Mouse (Mus musculus) neural tube, embryonic 10.5 days (tissue): ENCODE measurements around the gene Vopp1.

Experiments
- DNase-seq: peaks from one replicate; pipeline ENCODE4 v3.0.0-alpha.2; 2017; ENCODE audit warnings: low spot score; ENCODE audit errors: extremely low spot score

Gene Vopp1

DNA sequence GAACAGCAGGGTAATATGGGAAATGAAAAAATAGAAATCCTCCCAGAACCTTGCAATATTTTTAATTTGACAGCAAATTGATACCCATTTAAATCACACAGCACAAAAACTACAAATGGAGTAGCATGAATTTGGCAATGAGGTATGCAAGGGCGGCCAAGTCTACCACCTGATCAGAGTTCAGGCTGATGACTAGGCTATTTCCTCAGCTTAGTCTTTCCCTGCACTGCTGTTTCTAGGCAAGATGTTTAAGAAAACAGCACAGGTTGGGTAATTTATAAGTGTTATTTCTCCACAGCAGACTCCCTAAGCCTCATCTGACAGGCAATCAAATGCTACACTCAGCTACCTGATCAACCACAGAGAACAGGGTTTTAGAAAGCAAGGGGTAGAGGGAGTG is 40.7 kb downstream of the Vopp1 start:
- DNase-seq, result no peak

GRCm38 (mm10) chr6:57782658-57783057 is 42.3 kb downstream of the Vopp1 start:
- no peak for DNase-seq

DNA sequence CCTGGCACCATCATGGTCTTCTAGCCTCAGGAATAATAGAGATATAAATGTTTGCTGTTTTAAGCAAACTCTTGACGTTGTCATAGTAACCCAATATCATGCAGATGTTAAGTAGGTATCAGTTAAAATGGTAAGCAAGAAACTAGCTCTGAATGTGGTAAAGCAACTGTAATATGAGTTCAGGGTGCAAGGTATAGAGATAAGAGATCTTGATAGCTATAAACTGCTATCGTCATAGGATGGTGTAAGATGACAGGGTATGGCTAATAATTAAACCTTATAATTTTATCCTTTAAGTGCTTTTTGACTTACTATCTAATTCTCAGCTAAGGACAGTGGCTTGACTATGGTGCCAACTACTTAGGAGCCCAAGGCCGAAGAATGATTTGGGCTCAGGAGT is 44.6 kb downstream of the Vopp1 start:
- DNase-seq, result no peak

DNA sequence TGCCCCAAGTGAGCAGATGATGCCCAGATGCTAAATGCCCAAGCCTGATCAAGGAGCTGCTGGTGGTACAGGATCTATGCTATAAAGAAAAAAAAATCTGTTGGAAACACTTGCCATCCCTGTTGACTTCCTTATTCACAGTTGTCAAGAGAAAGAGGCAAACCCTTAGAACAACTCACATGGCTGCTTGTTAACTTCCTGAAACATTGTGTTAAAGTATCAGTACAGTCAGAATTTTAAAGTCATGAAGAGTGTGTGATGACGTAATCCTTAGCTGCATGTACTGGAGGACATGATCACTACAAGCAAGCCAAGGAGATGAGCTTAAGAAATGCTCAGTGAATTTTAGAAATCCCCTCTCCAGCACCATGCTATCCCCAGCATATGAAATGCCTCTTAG is 51.2 kb downstream of the Vopp1 start:
- no peak for DNase-seq

DNA sequence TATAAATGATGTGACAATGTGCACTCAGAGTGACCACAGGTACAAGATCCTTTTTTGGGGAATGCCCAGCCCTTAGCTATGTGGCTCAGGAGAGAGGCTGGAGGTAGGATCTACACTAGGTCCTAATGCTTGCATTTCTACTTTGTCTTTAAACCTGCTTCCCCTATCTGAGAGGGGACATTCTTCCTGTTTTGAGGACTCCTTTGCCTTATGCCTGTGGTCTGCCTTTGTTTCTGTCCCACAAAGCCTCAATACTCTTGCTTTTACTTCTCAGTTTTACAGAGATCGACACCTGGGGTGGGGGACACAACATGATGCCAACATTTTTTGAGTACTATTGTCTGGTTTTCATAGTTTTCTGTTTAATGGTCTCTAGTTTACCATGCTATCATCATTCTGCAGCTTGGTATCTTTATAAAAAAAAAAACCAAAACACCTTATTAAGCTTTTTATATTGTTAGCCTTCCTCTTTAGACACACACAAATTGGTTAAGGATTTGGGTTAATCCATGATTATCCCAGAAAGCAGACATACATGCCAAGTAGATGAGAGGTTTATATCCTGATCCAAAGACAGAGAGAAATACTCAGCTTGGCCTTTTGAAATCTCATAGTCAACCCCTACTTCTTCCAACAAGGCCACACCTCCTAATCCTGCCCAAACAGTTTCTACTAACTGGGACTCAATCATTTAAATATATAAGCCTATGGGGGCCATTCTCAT is 54.3 kb downstream of the Vopp1 start:
- DNase-seq, result no peak

DNA sequence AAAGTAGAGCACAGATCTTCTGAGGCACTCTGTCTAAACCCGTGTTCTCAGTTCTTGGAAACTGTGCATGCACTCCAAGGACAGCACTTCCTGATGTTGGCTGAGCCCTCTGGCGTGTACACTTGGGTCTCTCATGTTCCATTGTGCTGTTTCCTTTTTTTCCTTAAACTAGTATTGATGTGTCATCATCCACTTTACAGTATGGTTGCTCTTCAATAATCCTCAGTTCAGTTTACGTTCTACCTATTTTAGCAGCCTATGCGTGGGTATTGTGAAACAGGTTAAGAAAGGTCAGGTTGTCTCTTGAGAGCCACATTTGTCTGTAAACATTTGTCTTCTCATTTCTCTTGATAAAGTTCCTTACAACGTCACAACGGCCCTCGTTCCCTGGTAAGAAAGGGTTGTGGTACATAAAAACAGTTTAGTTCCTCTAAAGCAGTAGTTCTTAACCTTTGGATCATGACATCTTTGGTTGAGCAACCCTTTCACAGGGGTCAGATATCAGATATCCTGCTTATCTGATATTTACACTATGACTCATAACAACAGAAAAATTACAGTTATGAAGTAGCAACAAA is 55.9 kb downstream of the Vopp1 start:
- DNase-seq, result no peak

GRCm38 (mm10) chr6:57767112-57767868 is 57.7 kb downstream of the Vopp1 start:
- no peak for DNase-seq

GRCm38 (mm10) chr6:57766287-57766686 is 58.7 kb downstream of the Vopp1 start:
- DNase-seq, result no peak

DNA sequence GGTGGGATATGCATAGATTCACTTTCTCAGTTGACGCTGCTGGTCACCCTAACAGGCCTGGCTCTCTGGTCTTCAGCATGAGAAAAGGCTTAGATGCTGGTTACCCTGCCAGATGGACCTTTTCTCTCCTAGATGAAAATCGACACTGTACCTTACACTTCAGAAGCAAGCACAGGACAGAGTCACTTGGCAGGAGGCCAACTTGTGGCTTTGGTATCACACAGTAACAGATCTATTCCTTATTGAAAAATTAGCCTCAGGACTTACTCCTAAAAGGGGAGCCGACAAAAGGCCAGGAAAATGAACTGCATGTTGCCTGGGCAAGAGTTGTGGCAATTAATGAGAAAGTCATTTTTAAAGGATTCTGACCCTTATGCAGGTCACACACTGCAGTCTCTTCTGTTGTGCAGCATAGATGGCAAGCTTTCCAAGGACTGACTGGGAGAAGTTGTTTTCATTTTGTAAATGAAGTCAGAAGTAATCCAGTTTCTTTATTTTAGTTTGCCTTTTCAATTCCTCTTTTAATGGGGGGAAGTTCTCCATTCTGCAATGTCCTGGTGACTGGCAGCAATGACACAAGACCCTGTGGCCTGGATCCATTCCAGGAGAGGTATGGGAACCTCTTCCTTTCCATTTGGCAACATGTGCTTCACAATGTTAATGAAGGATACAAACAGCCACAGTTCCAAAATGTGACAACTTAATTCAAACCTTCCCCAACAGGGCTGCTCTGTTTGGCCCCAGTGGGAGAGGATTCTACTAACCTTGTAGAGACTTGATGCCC is 59.7 kb downstream of the Vopp1 start:
- no peak for DNase-seq

DNA sequence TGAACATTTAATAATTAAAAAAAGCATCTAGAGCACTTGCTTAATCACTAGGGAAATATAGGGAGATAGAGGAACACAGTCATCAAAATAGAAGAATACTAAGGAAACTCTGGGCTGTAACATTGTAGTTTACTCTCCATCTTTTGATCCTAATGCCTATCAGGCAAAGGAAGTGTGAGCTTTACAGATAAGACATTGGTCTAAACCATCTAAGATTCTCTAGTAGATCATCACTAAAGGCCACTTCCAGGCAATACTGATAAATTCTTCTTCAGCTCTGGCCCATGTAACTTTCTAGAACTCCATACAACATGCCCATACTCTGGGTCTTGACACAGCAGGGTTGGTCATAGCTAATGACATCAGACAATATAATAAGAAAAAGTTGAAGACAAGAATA is 61.9 kb downstream of the Vopp1 start:
- DNase-seq, result no peak

DNA sequence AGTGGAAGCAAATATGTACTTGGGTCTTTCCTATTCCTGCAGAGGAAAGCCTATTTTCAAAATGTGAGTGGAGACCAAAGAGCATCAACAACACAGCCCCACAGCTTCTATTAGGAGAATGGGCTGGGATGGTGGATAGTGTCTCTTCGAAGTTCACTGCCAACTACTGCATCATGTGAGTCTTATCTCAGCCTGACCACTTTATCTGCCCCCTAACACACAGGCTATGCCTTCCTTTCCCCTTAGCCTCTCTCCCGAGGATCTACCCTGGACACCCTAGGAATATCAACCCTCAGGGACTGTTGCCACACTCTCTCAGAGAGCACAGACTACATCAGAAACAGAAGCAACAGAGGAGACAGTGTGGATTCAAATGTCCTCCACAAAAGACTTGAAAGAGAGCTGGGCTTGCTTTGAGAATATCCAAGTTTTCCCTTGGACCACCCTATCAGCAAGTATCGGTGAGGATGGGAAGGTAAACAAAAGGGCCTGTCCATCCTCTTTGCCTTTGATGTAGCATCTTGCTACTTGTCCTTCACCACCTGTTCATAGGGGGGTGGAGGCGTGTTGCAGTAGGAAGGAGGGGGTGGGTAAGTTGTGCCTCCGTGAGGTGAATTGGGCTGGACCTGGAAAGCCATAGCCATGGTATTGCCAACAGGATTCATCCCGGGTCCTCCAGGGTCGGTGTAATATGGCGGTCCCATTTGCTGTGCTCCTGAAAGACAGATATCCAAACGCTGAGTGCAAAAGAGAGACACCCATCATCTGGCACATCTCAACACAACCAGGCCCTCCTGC is 70.8 kb downstream of the Vopp1 start:
- DNase-seq, result no peak

GRCm38 (mm10) chr6:57745748-57746129 is 79.2 kb downstream of the Vopp1 start:
- no peak for DNase-seq

- no peak for DNase-seq
Observed at GRCm38 (mm10) chr6:57744974-57745747, 79.8 kb downstream of the Vopp1 start.

DNA sequence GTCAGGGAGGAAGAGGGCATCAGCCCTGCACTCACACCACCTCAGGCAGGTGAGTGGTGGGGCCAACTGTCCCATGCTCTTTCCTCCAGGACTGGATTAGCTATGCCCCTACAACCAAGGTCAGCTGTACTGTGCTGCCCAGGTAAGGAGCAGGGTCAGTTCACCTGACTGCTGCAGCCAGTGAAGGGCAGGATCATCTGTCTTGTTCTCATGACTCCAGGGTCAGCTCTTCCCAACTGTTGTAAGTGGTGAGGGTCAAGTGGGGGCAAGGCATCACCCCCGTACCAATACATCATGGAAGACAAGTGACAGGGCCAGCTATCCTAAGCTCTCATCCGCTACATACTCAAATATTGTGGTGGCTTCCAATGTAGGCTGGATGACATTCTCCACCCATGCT is 80.8 kb downstream of the Vopp1 start:
- no peak for DNase-seq

GRCm38 (mm10) chr6:57743333-57743732 is 81.6 kb downstream of the Vopp1 start:
- no peak for DNase-seq

GRCm38 (mm10) chr6:57742749-57743148 is 82.2 kb downstream of the Vopp1 start:
- DNase-seq, result no peak

DNA sequence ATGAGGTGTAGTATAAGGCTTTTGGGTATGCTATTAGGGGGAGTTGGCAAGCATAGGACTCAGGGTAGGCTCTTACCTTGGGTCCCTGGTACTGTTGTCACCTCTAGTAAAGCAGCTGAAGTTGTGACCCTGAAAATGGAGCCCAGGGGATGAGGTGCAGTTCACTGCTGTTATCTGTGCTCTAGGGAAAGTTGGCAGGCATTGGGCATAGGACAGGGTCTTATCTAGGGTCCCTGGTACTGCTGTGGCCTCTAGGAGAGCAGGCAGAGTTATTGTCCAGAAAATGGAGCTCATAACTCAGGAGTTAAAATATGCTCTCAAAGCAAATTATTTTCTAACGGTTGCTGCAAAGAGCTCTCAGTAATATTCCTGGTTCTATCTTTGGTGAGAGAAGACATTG is 103.6 kb downstream of the Vopp1 start:
- no peak for DNase-seq

- no peak for DNase-seq
Observed at GRCm38 (mm10) chr6:57711726-57712125, 113.2 kb downstream of the Vopp1 start.

DNA sequence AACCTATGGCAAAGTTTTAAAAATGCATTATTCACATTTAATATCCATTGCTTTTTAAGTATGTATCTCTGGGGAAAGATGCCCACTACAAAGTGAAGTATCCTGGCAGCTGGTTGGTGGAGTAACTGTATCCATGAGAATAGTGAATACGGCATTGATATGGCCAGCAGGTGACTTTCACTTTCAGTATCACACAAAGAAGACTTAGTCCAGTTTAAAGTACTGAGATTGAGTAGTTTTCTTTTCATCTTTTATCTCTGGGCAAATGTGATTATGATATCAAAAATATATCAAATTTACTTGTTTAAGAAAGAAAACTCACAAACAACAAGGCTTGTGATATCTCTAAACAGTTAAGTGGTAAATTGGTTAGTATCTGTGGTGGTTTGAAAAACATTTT is 118.2 kb downstream of the Vopp1 start:
- DNase-seq, result no peak

DNA sequence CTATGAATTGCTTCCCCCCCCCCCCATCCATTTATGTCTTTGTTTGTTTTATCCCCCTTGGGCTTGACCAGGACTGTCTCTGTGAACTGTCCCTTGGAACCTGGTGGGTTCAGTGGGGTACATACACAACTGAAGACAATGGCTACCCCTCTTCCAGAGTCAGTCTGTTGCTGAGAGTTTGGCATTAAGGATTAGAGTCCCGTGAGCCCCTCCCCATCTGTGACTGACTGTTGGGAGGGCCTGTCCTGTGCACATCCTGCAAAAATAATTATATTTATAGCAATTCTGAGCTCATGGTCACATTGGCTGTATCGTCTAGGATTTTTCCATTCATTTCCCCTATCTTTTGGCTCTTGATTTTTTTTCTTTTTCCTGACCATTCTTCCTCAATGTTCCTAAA is 121.3 kb downstream of the Vopp1 start:
- no peak for DNase-seq
